Mouse (Mus musculus) layer of hippocampus, adult 2 months (tissue): Measurements from ENCODE around the gene Krt10. TPM values are rescaled to one million over a fixed set of nuclear protein-coding genes. Genes with fewer than 3 reads are reported as not detected.

Experiments
- DNase-seq, 2 experiments: peaks; one replicate each; pipeline ENCODE4 v3.0.0; 2022; ENCODE audit warnings: low spot score in 2 of 2
- H3K27ac ChIP-seq: fragments of 200-600 bp; 2 replicates; pipeline ENCODE4 v1.8.1; 2022
- H3K4me3 ChIP-seq: fragments of 200-600 bp; 2 replicates; pipeline ENCODE4 v1.8.1; 2022; ENCODE audit warnings: mild to moderate bottlenecking
- CTCF ChIP-seq: fragments of 200-600 bp; conservative IDR thresholded peaks from 2 replicates; pipeline ENCODE4 v1.8.1; 2022; ENCODE audit warnings: antibody characterized with exemption, mild to moderate bottlenecking, moderate library complexity
- total RNA-seq, 2 experiments: library from RNA; stranded (reverse); gene quantifications; 2 replicates each; pipeline ENCODE4 v1.2.3; 2021

The Krt10 gene
- total RNA-seq, 2 experiments from 2014 or later = 14.8 to 16.4 TPM

DNA sequence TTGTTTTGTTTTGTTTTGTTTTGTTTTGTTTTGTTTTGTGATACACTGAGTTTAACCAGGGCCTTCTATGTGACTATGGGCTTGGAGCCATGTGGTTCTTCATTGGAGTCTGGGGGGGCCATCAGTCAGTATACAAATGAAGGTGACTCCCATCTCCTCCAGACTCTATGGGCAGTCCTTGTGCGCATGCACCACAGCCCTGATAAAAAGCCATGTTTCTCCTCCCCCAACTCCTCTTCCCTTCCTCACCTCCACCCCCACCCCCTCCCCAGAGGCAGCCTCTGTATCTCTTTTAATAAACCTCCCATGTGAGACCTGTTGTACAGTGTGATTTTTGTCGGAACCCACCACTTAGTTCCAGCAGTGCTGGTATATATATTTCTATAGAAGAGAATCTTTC, 7.5 kb upstream of the Krt10 start:
- H3K27ac ChIP-seq = no peak overlapping the region
- H3K4me3 ChIP-seq = no peak overlapping the region
- TF ChIP-seq CTCF = no peak
- no peak for DNase-seq

DNA sequence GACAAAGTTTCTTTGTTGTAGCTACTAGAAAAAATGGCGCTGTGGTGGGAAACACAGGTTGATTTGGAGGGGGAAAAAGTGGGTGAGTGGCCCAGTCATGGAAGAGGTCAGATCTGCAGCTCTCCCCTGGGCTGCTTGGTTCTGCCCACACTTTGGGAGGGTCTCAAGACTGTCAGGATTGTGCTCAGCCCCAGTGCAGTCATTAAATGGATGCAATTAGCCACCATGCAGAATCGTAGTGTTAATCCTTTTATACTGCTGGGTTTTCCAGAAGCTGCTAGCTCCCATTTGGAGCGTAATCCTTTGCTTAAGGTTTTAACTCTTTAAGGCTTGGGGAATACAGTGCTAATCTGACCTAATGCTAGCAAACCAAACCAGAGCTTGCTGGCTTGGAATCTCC, 6.9 kb upstream of the Krt10 start:
- Histone ChIP-seq H3K27ac (no peak overlapping the region), H3K4me3 (no peak overlapping the region)
- TF ChIP-seq CTCF = no peak
- DNase-seq = no peak

DNA sequence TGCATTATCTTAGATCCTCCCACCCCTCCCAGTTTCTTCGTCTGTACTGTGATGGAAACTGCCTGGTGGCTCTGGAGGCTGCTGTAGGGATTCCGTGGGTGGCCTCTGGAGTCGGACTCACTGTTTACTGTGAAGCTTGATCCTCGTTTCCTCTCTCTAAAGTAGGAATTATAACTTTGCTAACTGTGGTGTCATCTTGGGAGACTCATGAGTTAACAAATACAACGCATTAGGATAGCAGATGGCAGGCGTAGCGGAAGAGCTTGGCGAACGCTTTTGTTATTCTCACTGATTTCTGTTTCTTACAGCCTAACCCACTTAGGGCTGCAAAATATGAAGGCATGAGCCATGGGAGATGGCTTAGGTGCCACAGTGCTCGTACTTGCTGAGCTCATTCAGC, 3.3 kb upstream of the Krt10 start:
- H3K4me3 ChIP-seq = no peak overlapping the region
- peak overlapping the region; percentile 83 for H3K27ac ChIP-seq
- no peak for TF ChIP-seq CTCF
- peak; percentile 45 to 52 for DNase-seq

DNA sequence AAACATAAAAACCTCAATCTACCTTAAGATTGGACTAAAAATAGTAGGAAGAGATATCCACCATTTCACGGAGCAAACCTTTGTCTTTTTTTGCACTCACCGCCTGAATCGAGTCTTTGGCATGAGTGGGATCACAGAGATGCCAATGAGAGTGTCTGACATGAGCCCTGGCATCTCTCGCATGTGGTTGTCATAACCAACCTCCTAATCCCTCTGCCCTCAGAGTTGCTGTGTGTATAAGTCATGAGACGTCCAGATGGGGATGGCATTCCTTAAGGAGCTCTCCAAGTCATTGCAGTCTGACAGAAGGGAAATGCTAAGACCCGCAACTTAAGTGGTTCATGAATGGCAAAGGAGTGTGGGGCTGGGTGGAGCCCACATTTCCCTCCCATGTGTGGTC, 2.2 kb upstream of the Krt10 start:
- Histone ChIP-seq H3K27ac (peak overlapping the region; percentile 83), H3K4me3 (no peak overlapping the region)
- no peak for DNase-seq
- no peak for TF ChIP-seq CTCF

DNA sequence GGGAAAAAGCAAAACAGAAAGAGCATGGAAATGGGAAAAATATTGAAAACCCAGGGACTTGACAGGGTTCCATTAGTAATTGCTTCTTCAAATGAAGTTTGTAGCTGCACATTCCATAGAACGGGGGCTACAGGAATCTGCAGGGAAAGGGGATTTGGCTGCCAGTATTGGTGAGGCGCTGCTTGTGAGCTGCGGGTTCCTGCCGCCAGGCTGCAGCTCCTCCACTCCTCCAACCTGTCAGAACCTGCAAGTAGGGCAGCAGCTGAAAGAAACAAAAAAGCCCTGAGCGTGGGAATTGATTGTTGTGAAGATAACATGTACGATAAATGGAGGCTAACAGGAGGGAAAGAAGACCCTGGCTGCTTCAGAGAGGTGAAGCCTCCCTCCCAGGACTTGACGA, 1.7 kb upstream of the Krt10 start:
- DNase-seq = no peak
- Histone ChIP-seq H3K27ac (peak overlapping the region; percentile 71), H3K4me3 (no peak overlapping the region)
- peak; percentile 48 for TF ChIP-seq CTCF

DNA sequence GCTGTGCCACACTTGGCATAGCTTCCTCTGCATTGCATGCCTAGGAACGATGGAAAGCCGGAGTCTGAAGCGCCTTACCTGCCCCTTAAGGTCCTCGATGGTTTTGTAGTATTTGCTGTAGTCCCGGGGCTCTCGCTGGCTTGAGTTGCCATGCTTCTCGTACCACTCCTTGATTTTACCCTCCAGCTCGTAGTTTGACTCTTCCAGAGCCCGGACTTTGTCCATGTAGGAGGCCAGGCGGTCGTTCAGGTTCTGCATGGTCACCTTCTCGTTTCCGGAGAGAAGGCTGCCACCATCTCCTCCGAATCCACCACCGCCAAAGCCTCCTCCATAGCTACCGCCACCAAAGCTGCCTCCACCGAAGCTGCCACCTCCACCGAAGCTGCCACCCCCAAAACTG, 503 bp downstream of the Krt10 start:
- TF ChIP-seq CTCF = no peak
- Histone ChIP-seq H3K4me3 (no peak overlapping the region), H3K27ac (no peak overlapping the region)
- DNase-seq = no peak

DNA sequence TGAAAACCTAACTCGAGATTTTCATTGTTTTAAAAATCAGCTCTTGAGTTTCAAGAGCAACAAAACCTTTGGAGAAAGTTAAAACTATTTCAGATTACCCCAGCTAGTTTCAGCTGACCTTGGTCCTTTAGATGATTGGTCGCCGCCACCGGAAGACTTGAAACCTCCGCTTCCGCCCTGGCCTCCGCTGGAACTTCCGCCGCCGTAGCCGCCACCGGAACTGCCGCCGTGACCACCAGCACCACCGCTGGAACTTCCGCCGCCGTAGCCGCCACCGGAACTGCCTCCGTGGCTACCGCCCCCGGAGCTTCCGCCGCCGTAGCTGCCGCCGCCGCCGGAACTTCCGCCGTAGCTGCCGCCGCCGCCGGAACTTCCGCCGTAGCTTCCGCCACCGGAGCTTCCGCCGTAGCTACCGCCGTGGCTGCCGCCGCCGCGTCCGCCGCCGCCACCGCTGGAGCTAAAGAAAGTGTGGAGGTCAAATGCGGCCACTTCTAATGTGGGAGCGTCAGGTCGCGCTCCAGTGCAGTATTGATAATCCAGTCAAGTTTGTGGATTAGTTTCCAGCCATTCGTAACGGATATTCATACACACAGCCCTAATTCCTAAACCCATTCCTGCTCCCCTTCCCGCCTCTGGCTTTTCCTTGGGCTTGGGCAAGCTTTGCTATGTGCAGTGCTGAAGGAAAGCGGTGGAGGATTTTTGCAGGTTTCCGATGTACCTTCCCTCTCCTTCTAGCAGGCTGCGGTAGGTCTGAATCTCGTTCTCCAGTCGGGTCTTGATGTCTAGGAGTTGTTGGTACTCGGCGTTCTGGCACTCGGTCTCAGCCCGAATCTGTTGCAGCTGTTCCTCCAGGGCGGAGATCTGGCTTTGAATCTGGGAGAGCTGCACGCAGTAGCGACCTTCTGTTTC, 3.1 kb downstream of the Krt10 start:
- Histone ChIP-seq H3K27ac (peak overlapping the region; percentile 97), H3K4me3 (peak overlapping the region; percentile 70)
- no peak for TF ChIP-seq CTCF
- peak; percentile 89 for DNase-seq

DNA sequence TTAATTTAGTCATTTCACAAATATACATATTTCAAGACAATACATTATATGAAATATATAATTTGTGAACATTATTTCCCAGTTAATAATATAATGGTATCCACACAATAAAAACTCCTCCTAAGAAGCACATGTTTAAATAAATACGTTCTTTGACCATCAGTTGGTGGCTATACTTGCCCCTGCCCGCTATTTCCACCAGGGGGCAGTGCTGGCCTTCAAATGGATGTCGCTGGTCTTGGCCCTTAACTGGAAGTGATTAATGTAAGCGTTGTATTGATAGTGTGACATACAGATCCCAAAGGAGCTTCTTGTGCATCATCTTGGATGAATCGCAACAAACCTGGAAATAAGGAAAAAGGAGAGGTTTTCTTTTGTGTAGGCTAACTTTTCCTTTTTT, 9.6 kb downstream of the Krt10 start:
- Histone ChIP-seq H3K4me3 (no peak overlapping the region), H3K27ac (no peak overlapping the region)
- DNase-seq = peak; percentile 73 to 84
- TF ChIP-seq CTCF = peak; percentile 100

DNA sequence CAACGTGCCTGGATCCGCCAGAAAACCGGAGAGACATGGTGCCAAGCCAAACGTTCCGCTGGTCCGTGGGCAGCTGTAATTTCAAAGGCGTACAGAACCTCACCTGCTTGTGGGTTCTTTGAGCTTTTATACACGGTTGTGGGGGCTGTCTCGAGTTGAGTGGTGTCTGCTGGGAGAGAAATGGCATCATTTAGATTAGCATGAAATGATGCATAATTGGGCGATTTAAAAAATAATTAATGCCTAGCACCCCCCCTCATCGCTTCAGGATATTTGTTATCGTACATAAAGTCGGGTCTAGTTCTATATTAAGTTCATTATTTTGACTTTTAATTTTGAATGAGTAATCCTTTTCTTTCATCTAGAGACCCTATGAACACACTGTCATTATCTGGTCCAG, 14.4 kb downstream of the Krt10 start, which contains the start of gene Krt28:
Krt28 (minus strand) TSS at position 101 of the 400 bp plus-strand sequence.
- no peak for TF ChIP-seq CTCF
- Histone ChIP-seq H3K4me3 (no peak within 1 kb of the TSS), H3K27ac (no peak within 1 kb of the TSS)
- no peak for DNase-seq

DNA sequence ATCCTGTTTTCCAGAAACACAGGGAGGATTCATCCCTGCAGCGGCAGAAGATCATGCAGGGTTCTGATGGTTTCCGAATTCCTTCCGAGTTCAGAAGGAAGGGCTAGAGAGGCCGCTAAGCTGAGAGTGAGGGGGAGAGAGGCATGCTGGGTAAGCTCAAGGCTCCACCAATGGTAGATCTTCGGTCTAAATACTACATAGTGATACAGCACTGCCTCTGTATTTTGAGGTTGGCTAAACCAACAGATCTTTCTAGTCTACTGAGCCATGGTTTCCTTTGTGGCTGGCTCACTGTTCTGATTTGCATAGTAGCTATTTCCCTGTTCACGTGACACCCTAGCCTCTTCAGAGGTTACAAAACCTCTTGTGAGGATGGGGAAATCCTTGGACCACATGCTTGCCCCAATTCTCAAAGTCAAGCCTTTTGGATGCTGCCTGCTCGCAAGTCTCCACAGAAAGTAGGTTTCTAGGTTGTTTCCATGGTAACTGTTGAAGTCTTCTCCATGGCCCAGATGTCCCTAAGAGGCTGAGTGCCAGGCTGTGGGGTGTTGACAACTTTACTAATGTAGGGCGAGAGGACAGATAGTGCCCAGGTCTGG, 19.2 kb downstream of the Krt10 start:
- Histone ChIP-seq H3K4me3 (no peak overlapping the region), H3K27ac (0 out of 2 replicates have a peak overlapping the region, but pooled peaks have one; percentile 8)
- no peak for TF ChIP-seq CTCF
- peak; percentile 47 to 78 for DNase-seq

DNA sequence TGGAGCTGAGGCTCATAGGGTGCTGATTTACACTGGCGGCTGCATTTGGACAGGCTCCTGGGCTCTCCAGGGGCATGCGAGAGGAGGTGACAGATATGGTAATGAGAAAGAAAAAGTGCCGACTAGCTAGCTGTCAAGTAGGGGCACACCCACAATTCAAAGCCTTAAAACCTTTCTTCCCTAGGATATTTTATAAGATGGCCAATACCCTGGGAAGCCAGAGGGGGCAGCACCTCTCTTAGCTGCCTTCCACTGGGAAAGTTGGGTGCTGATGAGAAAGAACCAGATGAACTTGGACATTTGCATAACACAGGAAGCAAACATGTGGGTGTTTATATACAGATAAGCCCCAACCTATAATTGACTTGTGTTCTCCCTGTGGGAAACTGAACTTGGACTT, 19.9 kb downstream of the Krt10 start:
- DNase-seq = no peak
- Histone ChIP-seq H3K27ac (no peak overlapping the region), H3K4me3 (no peak overlapping the region)
- TF ChIP-seq CTCF = peak; percentile 76

DNA sequence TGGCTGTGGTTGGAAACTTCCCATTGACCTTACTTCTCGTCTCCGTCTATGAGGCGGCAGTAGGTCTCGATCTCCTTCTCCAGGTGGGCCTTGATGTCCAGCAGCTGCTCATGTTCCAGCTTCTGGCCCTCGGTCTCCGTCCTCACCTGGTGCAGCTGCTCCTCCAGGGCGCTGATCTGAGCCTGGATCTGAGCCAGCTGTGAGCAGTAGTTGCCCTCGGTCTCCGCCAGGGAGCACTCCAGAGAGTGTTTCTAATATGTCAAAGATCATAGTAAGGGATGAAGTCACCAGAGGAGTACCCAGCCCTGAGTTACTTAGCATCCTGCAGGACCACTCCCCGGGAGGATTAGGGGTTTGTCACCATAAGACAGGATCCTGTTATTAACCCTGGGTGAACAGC, 22.4 kb downstream of the Krt10 start:
- no peak overlapping the region for H3K4me3 ChIP-seq
- DNase-seq = no peak
- no peak overlapping the region for H3K27ac ChIP-seq
- TF ChIP-seq CTCF = peak; percentile 48

DNA sequence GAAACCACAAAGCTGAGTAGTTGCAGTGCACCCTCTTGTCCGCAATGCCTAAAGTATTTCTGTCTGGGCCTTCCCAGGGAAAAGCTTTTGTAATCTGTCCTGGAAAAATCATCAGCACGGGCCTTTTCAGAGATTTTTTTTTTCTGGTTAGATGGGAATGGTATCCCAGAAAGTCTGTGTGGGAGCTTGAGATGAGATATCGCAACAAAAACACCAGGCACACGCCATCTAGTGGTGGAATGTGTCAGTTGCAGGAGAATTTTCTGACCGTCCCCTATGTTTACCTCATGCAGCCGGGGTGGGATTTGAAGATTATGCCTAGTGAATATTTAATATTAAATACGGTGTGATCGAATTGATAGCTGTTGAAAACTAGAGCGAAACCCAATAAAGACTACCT, 24.8 kb downstream of the Krt10 start:
- no peak overlapping the region; the same call in 1 of the 2 replicates for H3K4me3 ChIP-seq
- no peak overlapping the region for H3K27ac ChIP-seq
- DNase-seq = peak; percentile 58 to 66
- peak; percentile 85 for TF ChIP-seq CTCF

DNA sequence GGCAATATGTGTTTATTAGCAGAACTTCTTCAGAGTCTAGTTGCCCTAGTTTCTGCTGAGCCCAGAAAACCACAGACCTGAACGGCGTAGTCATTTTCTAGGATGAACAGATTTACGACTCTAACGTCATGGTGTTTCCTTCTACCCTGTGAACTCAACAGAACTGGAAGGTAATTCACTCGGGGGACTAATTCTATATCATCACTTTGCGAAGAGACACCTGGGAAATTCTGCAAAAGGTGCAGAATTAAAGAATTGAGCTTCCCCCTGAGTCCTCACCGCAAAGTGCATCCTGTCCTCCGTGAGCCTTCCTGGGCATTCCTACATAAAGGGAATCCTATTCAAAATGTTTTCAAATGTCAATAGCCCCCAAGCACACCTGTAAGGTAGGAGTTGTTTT, 27.7 kb downstream of the Krt10 start:
- DNase-seq = no peak
- Histone ChIP-seq H3K27ac (no peak overlapping the region), H3K4me3 (no peak overlapping the region)
- no peak for TF ChIP-seq CTCF
